14 mouse cellular contexts compared by ENCODE assay signal in genomic region chr19:59628296-59629160, GRCm38 (mm10).
DNase-seq lines count a peak whose midpoint lies in the region; ATAC-seq lines count a peak whose summit lies in the region.
"Had no signal": no experiment of that assay in that cellular context is flagged by ENCODE, and none has a peak within 500 bp of the region (broad histone marks: within the 10 kb centered on the region; RNA-seq: fewer than 3 reads in every experiment).

No protein-coding gene starts in this region.

- H3K36me3 ChIP-seq in kidney, embryonic 14.5 days (ENCODE audit: control insufficient read depth, insufficient read depth, low read length): no peaks in the 10 kb centered on the region
- H3K36me3 ChIP-seq in midbrain, embryonic 11.5 days (ENCODE audit: control insufficient read depth, insufficient read depth, low read length): no peaks in the 10 kb centered on the region
- H3K36me3 ChIP-seq: embryonic facial prominence, embryonic 13.5 days; heart, embryonic 15.5 days; liver, embryonic 13.5 days had no signal

- no peak overlapping the region for H3K9ac ChIP-seq in kidney, embryonic 14.5 days (ENCODE audit: low read depth, low read length)
- no peak overlapping the region for H3K9ac ChIP-seq in midbrain, embryonic 11.5 days (ENCODE audit: low read length)
- H3K9ac ChIP-seq: embryonic facial prominence, embryonic 13.5 days; heart, embryonic 15.5 days; liver, embryonic 13.5 days had no signal

- H3K4me2 ChIP-seq in kidney, embryonic 14.5 days (replicated peaks; ENCODE audit: low read depth, low read length): no peak overlapping the region
- no peak overlapping the region for H3K4me2 ChIP-seq in midbrain, embryonic 11.5 days
- H3K4me2 ChIP-seq: embryonic facial prominence, embryonic 13.5 days; heart, embryonic 15.5 days; liver, embryonic 13.5 days had no signal

- peaks cover 22% of the 10 kb centered on the region for H3K4me1 ChIP-seq in kidney, embryonic 14.5 days (ENCODE audit: control insufficient read depth, insufficient read depth, low read length)
- no peaks in the 10 kb centered on the region for H3K4me1 ChIP-seq in midbrain, embryonic 11.5 days (ENCODE audit: control insufficient read depth, insufficient read depth, low read length)
- H3K4me1 ChIP-seq: embryonic facial prominence, embryonic 13.5 days; heart, embryonic 15.5 days; liver, embryonic 13.5 days had no signal

- H3K9me3 ChIP-seq in kidney, embryonic 14.5 days (ENCODE audit: control insufficient read depth, low read length): no peaks in the 10 kb centered on the region
- H3K9me3 ChIP-seq in midbrain, embryonic 11.5 days (ENCODE audit: control insufficient read depth, low read length): no peaks in the 10 kb centered on the region
- H3K9me3 ChIP-seq: embryonic facial prominence, embryonic 13.5 days; heart, embryonic 15.5 days; liver, embryonic 13.5 days had no signal

- H3K27ac ChIP-seq in kidney, embryonic 14.5 days (ENCODE audit: low read depth, low read length): no peak overlapping the region
- H3K27ac ChIP-seq in midbrain, embryonic 11.5 days (ENCODE audit: low read depth, low read length): no peak overlapping the region
- H3K27ac ChIP-seq: embryonic facial prominence, embryonic 13.5 days; heart, embryonic 15.5 days; liver, embryonic 13.5 days had no signal

- 44% methylated on average over 15 of the region's 15 CpGs for WGBS in kidney, embryonic 14.5 days
- WGBS in midbrain, embryonic 11.5 days: 67% methylated on average over 15 of the region's 15 CpGs

- H3K27me3 ChIP-seq in kidney, embryonic 14.5 days (ENCODE audit: control insufficient read depth, insufficient read depth, low read length): no peaks in the 10 kb centered on the region
- no peaks in the 10 kb centered on the region for H3K27me3 ChIP-seq in midbrain, embryonic 11.5 days (ENCODE audit: control insufficient read depth, insufficient read depth, low read length)
- H3K27me3 ChIP-seq: heart, embryonic 15.5 days; liver, embryonic 13.5 days had no signal

- no peak overlapping the region for H3K4me3 ChIP-seq in kidney, embryonic 14.5 days (ENCODE audit: low read length)
- H3K4me3 ChIP-seq in midbrain, embryonic 11.5 days (ENCODE audit: low read depth, low read length): no peak overlapping the region
- H3K4me3 ChIP-seq: embryonic facial prominence, embryonic 13.5 days; heart, embryonic 15.5 days; liver, embryonic 13.5 days had no signal

- peak; percentile 20 for DNase-seq in kidney, adult 11 months
- peak; percentile 20 to 60 for DNase-seq in kidney, adult 8-10 months
- peak; percentile 83 for DNase-seq in midbrain, embryonic 11.5 days (ENCODE audit: low spot score, missing footprints)
- DNase-seq in retina, embryonic 14.5 days (ENCODE audit: low spot score): peak; percentile 32
- DNase-seq in urinary bladder, adult 18-20 months (ENCODE audit: low spot score in 2 of 2): no peak
- DNase-seq in right cerebral cortex, adult 18-20 months: no peak
- DNase-seq: adrenal gland, postnatal 14 days; layer of hippocampus, postnatal 36 days; liver, embryonic 13.5 days had no signal

- no peak for ATAC-seq in kidney, embryonic 14.5 days (ENCODE audit: low FRiP score, low TSS enrichment)
- peak; percentile 30; the same call in 1 of the 2 replicates for ATAC-seq in midbrain, embryonic 11.5 days (ENCODE audit: low FRiP score)
- ATAC-seq in megakaryocyte progenitor cell, adult 5-6 weeks (replicated peaks; ENCODE audit: poor library complexity): no peak
- ATAC-seq: lung, postnatal 0 days had no signal

Comparison
In these comparisons a context has a peak if more than half of its experiments do, and no peak if none do; other contexts are left out.
1. DNase-seq: peak in kidney, adult 11 months (single experiment), kidney, adult 8-10 months (2 of 2), midbrain, embryonic 11.5 days (single experiment) and retina, embryonic 14.5 days (single experiment); none in urinary bladder, adult 18-20 months (0 of 2) and right cerebral cortex, adult 18-20 months (single experiment).